Mouse (Mus musculus) bone marrow, adult 2 months (tissue): ENCODE data around the gene Mycbp.
"Not testable (repeated sequence)": the region's sequence is repeated elsewhere in the genome, so short reads cannot be mapped to it uniquely, and the experiment has no call there.

Experiments
- CTCF ChIP-seq: fragments of 200-500 bp; IDR thresholded peaks from 2 replicates; pipeline ENCODE4 v1.5.1; 2011; ENCODE audit warnings: low read length, control low read depth; ENCODE audit not compliant: control insufficient read depth, insufficient read depth
- POLR2A ChIP-seq: fragments of 200-500 bp; IDR thresholded peaks from 2 replicates; pipeline ENCODE4 v1.6.1; 2011; ENCODE audit warnings: low read depth, mild to moderate bottlenecking, control low read depth, low read length, borderline replicate concordance; ENCODE audit not compliant: control insufficient read depth

DNA sequence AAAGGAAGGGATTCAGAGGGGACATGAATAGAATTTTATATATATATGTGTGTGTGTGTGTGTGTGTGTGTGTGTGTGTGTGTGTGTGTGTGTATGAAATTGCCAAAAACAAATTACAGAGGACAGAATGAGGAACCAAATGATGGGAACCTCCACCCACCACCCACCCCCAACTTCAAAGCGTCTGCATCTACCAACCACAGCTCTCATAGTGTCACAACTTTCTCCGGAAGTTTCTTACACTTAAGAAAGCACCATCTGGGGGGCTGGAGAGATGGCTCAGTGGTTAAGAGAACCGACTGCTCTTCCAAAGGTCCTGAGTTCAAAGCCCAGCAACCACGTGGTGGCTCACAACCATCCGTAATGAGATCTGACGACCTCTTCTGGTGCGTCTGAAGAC, 36.2 kb downstream of the Mycbp start:
- not testable (repeated sequence) for TF ChIP-seq POLR2A, CTCF
